Comparison of ENCODE assay signal across 8 mouse cellular contexts in the genomic region with DNA sequence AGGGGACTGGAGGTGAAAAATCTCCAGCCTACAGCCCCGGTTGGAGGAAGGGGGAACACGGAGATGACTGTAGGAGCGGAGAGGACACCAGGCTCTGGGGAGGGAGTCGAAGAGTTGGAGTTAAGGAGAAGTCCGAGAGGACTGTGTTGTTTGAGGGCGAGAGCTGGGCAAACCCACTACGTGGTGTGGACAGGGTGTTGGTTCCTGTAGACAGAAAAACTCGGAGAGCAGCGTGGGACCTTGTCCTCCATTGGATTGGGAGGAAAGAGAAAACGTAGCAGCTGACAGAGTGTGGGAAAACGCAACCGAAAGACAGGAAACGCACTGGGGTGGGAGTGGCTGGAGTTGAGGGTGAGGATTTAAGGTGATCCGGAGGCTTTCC. TPM values are rescaled to one million over a fixed set of nuclear protein-coding genes. Genes with fewer than 3 reads are reported as not detected.
DNase-seq lines count a peak whose midpoint lies in the region; ATAC-seq and TF ChIP-seq lines count a peak whose summit lies in the region.

No protein-coding gene starts in this region.

- H3K27me3 ChIP-seq in intestine, embryonic 16.5 days (replicated peaks; ENCODE audit: control insufficient read depth, insufficient read depth, low read length), result no peaks in the 10 kb centered on the region
- no peaks in the 10 kb centered on the region for H3K27me3 ChIP-seq in lung, embryonic 14.5 days (ENCODE audit: insufficient read depth, low read length)
- H3K27me3 ChIP-seq in small intestine, adult 2 months (ENCODE audit: control insufficient read depth, insufficient read depth, low read length), result no peaks in the 10 kb centered on the region

- under 1% methylated on average over 14 of the region's 14 CpGs for WGBS in intestine, embryonic 16.5 days
- WGBS in lung, embryonic 14.5 days, result 0% methylated on average over 14 of the region's 14 CpGs
- under 1% methylated on average over 14 of the region's 14 CpGs for WGBS in small intestine, adult 2 months

- peaks cover 23% of the 10 kb centered on the region for H3K36me3 ChIP-seq in intestine, embryonic 16.5 days (ENCODE audit: control insufficient read depth, insufficient read depth, low read length)
- H3K36me3 ChIP-seq in lung, embryonic 14.5 days (ENCODE audit: insufficient read depth), result peaks cover 41% of the 10 kb centered on the region
- peaks cover 33% of the 10 kb centered on the region for H3K36me3 ChIP-seq in small intestine, adult 2 months (ENCODE audit: control insufficient read depth, insufficient read depth, low read length)

- TF ChIP-seq CTCF in lung, embryonic 14.5 days (IDR thresholded peaks at IDR 0.05; ENCODE audit: low read depth), result no peak
- TF ChIP-seq CTCF in small intestine, adult 2 months (IDR thresholded peaks at IDR 0.05; ENCODE audit: extremely low read depth, insufficient read length, insufficient replicate concordance, low read depth, low read length), result no peak

- no peaks in the 10 kb centered on the region for H3K9me3 ChIP-seq in intestine, embryonic 16.5 days (ENCODE audit: control insufficient read depth, low read length)
- no peaks in the 10 kb centered on the region for H3K9me3 ChIP-seq in lung, embryonic 14.5 days (ENCODE audit: low read depth, low read length)

- peak overlapping the region; percentile 96 for H3K27ac ChIP-seq in intestine, embryonic 16.5 days (ENCODE audit: low read length)
- peak overlapping the region; percentile 93 for H3K27ac ChIP-seq in lung, embryonic 14.5 days (ENCODE audit: low read depth)
- H3K27ac ChIP-seq in small intestine, adult 2 months (ENCODE audit: insufficient read depth, low read depth, low read length), result peak overlapping the region; percentile 97

- peak overlapping the region; percentile 91 for H3K4me3 ChIP-seq in intestine, embryonic 16.5 days (ENCODE audit: low read length)
- peak overlapping the region; percentile 69 for H3K4me3 ChIP-seq in lung, embryonic 14.5 days (ENCODE audit: low read depth, low read length)
- peak overlapping the region; percentile 85 for H3K4me3 ChIP-seq in small intestine, adult 2 months (ENCODE audit: low read depth, low read length)

- peak; percentile 36 for DNase-seq in cerebellum, adult 8-10 months
- DNase-seq in cerebellum, adult 9-11 months, result no peak
- peak; percentile 77 for DNase-seq in adrenal gland, postnatal 14 days
- DNase-seq in heart, adult 18-20 months, result peak; percentile 68 to 76
- peak; percentile 57 for DNase-seq in lung, embryonic 14.5 days
- no peak for DNase-seq in spleen, postnatal 4 days (ENCODE audit: low spot score in 2 of 2)

- TF ChIP-seq POLR2A in small intestine, adult 2 months (IDR thresholded peaks at IDR 0.05; ENCODE audit: low read depth, low read length), result peak; percentile 43; the same call in 1 of the 2 replicates

- peak overlapping the region; percentile 65 for H3K4me2 ChIP-seq in intestine, embryonic 16.5 days (ENCODE audit: low read depth, low read length)
- H3K4me2 ChIP-seq in lung, embryonic 14.5 days, result peak overlapping the region; percentile 100

- peak; percentile 8 for ATAC-seq in intestine, embryonic 16.5 days
- no peak; the same call in 1 of the 2 replicates for ATAC-seq in lung, embryonic 14.5 days (ENCODE audit: insufficient read depth)

- peak overlapping the region; percentile 99 for H3K9ac ChIP-seq in intestine, embryonic 16.5 days (ENCODE audit: low read depth, low read length)
- H3K9ac ChIP-seq in lung, embryonic 14.5 days, result peak overlapping the region; percentile 86

- H3K4me1 ChIP-seq in intestine, embryonic 16.5 days (ENCODE audit: control insufficient read depth, insufficient read depth, low read length), result peaks cover 10% of the 10 kb centered on the region
- no peaks in the 10 kb centered on the region; the same call in 1 of the 2 replicates for H3K4me1 ChIP-seq in lung, embryonic 14.5 days (ENCODE audit: insufficient read depth)
- H3K4me1 ChIP-seq in small intestine, adult 2 months (ENCODE audit: control insufficient read depth, insufficient read depth, insufficient read length, low read length), result peaks cover 8% of the 10 kb centered on the region

RNA-seq across cellular contexts. Expression of gene Daxx, which starts 0.6 kb away (rescaled TPM):
- 27.7 and 32.0 TPM in 2 replicates for total RNA-seq in adrenal gland, postnatal 14 days (2021)
- 10 to 100 TPM; 12.3 to 20.7 TPM for total RNA-seq in heart, adult 18-20 months (2021)
- polyA plus RNA-seq in intestine, embryonic 16.5 days (2015; fragmentation: Nextera tagmentation; extraction: Ambion mirVana), result 37.6 and 41.6 TPM in 2 replicates
- 39.3 and 47.1 TPM in 2 replicates for polyA plus RNA-seq in lung, embryonic 14.5 days (2014; fragmentation: Nextera tagmentation; extraction: Ambion mirVana)
- 20.7 and 48.6 TPM in 2 replicates for polyA plus RNA-seq in small intestine, adult 2 months (2012; rRNA removed)

RNA-seq across cellular contexts. Expression of gene Platr17, which starts 4.9 kb away (rescaled TPM):
- total RNA-seq in adrenal gland, postnatal 14 days (2021), result not detected in 2 replicates
- not detected for total RNA-seq in heart, adult 18-20 months (2021)
- 0.40 TPM in 1 of 2 replicates, not detected in the other for polyA plus RNA-seq in intestine, embryonic 16.5 days (2015; fragmentation: Nextera tagmentation; extraction: Ambion mirVana)
- polyA plus RNA-seq in lung, embryonic 14.5 days (2014; fragmentation: Nextera tagmentation; extraction: Ambion mirVana), result 0.32 TPM in 1 of 2 replicates, not detected in the other
- polyA plus RNA-seq in small intestine, adult 2 months (2012; rRNA removed), result not detected in 2 replicates

RNA-seq across cellular contexts. Expression of gene Tapbp, which starts 5.8 kb away (rescaled TPM):
- total RNA-seq in adrenal gland, postnatal 14 days (2021), result 132 and 145 TPM in 2 replicates
- total RNA-seq in heart, adult 18-20 months (2021), result 100 to 1,000 TPM; 111 to 115 TPM
- 44.5 and 45.8 TPM in 2 replicates for polyA plus RNA-seq in intestine, embryonic 16.5 days (2015; fragmentation: Nextera tagmentation; extraction: Ambion mirVana)
- 30.1 and 31.4 TPM in 2 replicates for polyA plus RNA-seq in lung, embryonic 14.5 days (2014; fragmentation: Nextera tagmentation; extraction: Ambion mirVana)
- polyA plus RNA-seq in small intestine, adult 2 months (2012; rRNA removed), result 151 and 367 TPM in 2 replicates

RNA-seq across cellular contexts. Expression of gene Zbtb22, which starts 5.8 kb away (rescaled TPM):
- total RNA-seq in adrenal gland, postnatal 14 days (2021), result 25.5 and 34.5 TPM in 2 replicates
- total RNA-seq in heart, adult 18-20 months (2021), result 10 to 100 TPM; 15.6 to 16.6 TPM
- 12.9 and 15.0 TPM in 2 replicates for polyA plus RNA-seq in intestine, embryonic 16.5 days (2015; fragmentation: Nextera tagmentation; extraction: Ambion mirVana)
- polyA plus RNA-seq in lung, embryonic 14.5 days (2014; fragmentation: Nextera tagmentation; extraction: Ambion mirVana), result 11.1 and 13.2 TPM in 2 replicates
- polyA plus RNA-seq in small intestine, adult 2 months (2012; rRNA removed), result 64.1 and 134 TPM in 2 replicates

RNA-seq across cellular contexts. Expression of gene Kifc1, which starts 19.4 kb away (rescaled TPM):
- total RNA-seq in adrenal gland, postnatal 14 days (2021), result 11.0 and 12.4 TPM in 2 replicates
- total RNA-seq in heart, adult 18-20 months (2021), result 1 to 10 TPM in 1 of 2 experiments, under 1 TPM in 1; 0.80 to 1.4 TPM
- polyA plus RNA-seq in intestine, embryonic 16.5 days (2015; fragmentation: Nextera tagmentation; extraction: Ambion mirVana), result 5.9 and 7.0 TPM in 2 replicates
- 8.3 and 9.3 TPM in 2 replicates for polyA plus RNA-seq in lung, embryonic 14.5 days (2014; fragmentation: Nextera tagmentation; extraction: Ambion mirVana)
- 3.9 and 7.5 TPM in 2 replicates for polyA plus RNA-seq in small intestine, adult 2 months (2012; rRNA removed)

Comparison
In these comparisons a context has a peak if more than half of its experiments do, and no peak if none do; other contexts are left out.
1. DNase-seq: peak in cerebellum, adult 8-10 months (single experiment), adrenal gland, postnatal 14 days (single experiment), heart, adult 18-20 months (2 of 2) and lung, embryonic 14.5 days (single experiment); none in cerebellum, adult 9-11 months (single experiment) and spleen, postnatal 4 days (0 of 2).
2. Peak in every context shown above with its lines, with median percentiles within 50 percentile points of each other: H3K27ac ChIP-seq and H3K4me3 ChIP-seq.